Mouse (Mus musculus) forebrain, postnatal 0 days (tissue): ENCODE data around the gene Serpinb9b. TPM values are rescaled to one million over a fixed set of nuclear protein-coding genes. Genes with fewer than 3 reads are reported as not detected.

ENCODE experiments used
- ATAC-seq: fragments of 200-750 bp; cut with Nextera tagmentation; 2 replicates; pipeline ENCODE4 v1.8.0; 2017; ENCODE audit warnings: mild to moderate bottlenecking, moderate library complexity
- DNase-seq: peaks from one replicate; pipeline ENCODE4 v3.0.0-alpha.2; 2015
- H3K27ac ChIP-seq: fragments of 300-500 bp; sonication (generic); 2 replicates; pipeline ENCODE4 v1.5.1; 2014; ENCODE audit warnings: low read depth, mild to moderate bottlenecking, antibody characterized with exemption, low read length, moderate library complexity, mixed read lengths
- H3K27me3 ChIP-seq: fragments of 300-500 bp; sonication (generic); 2 replicates; pipeline ENCODE4 v1.6.1; 2014; ENCODE audit warnings: mild to moderate bottlenecking, low read length, mixed read lengths; ENCODE audit not compliant: insufficient read depth
- H3K36me3 ChIP-seq: fragments of 300-500 bp; sonication (generic); 2 replicates; pipeline ENCODE4 v1.6.1; 2014; ENCODE audit warnings: mild to moderate bottlenecking, moderate library complexity; ENCODE audit not compliant: insufficient read depth
- H3K4me1 ChIP-seq: fragments of 300-500 bp; sonication (generic); 2 replicates; pipeline ENCODE4 v1.6.1; 2014; ENCODE audit warnings: antibody characterized with exemption; ENCODE audit not compliant: insufficient read depth
- H3K4me2 ChIP-seq: fragments of 300-500 bp; sonication (generic); 2 replicates; pipeline ENCODE4 v1.6.1; 2014; ENCODE audit warnings: low read depth, mild to moderate bottlenecking, moderate library complexity
- H3K4me3 ChIP-seq: fragments of 300-500 bp; sonication (generic); 2 replicates; pipeline ENCODE4 v1.5.1; 2014; ENCODE audit warnings: low read depth, low read length, mixed read lengths
- H3K9ac ChIP-seq: fragments of 300-500 bp; sonication (generic); 2 replicates; pipeline ENCODE4 v1.6.1; 2014; ENCODE audit warnings: mild to moderate bottlenecking
- H3K9me3 ChIP-seq: fragments of 300-500 bp; sonication (generic); 2 replicates; pipeline ENCODE4 v1.6.1; 2016; ENCODE audit warnings: low read length
- CTCF ChIP-seq: sonication (generic); IDR thresholded peaks from 2 replicates; pipeline ENCODE4 v1.5.1; 2016; ENCODE audit warnings: antibody characterized with exemption, control low read depth, low read depth
- WGBS: fragments of 180-500 bp; shearing (Covaris S2); extraction: QIAGEN DNeasy Blood & Tissue Kit; methylation state at CpG from one replicate; pipeline ENCODE4 v1.1.7; 2014; 5-methylcytosine and 5-hydroxymethylcytosine counted together
- polyA plus RNA-seq: library from polyadenylated mRNA; unstranded; fragments of >200 nt; fragmentation: Nextera tagmentation; extraction: Ambion mirVana; gene quantifications from 2 replicates; pipeline ENCODE4 v1.2.1, GENCODE M21; 2015
- total RNA-seq: library from RNA; depleted of rRNA; stranded (reverse); fragments of >200 nt; gene quantifications from 2 replicates; pipeline ENCODE4 v1.2.3, GENCODE M21; 2014

Gene Serpinb9b
- total and polyA plus RNA-seq, 2 experiments from 2014 or later, result 0.11 to 0.24 TPM

DNA sequence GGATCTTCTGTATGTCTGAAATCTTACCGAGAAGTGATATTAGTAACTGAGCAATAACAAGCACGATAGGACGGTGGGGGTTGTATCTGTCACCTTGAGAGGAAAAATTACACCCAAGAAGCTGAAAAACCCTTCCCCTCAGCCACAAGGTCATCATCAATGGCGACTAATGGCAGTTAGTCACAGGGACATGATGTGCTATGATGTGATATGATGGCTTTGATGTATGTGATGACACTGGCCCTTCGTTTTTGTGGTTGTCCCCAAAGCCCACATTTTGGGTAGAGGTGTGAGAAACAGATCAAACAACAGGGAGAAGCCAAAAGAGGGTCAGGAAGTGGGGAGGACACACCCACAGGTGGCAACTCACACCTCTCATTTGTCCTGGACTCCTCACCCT, 44.6 kb downstream of the Serpinb9b start:
- Histone ChIP-seq H3K4me3 (no peak overlapping the region), H3K27ac (no peak overlapping the region), H3K9me3 (no peaks in the 10 kb centered on the region), H3K9ac (no peak overlapping the region), H3K27me3 (no peaks in the 10 kb centered on the region), H3K4me2 (no peak overlapping the region), H3K4me1 (no peaks in the 10 kb centered on the region), H3K36me3 (no peaks in the 10 kb centered on the region)
- ATAC-seq, result no peak
- DNase-seq, result no peak
- WGBS, result 84% methylated on average over 5 of the region's 5 CpGs
- no peak for TF ChIP-seq CTCF

DNA sequence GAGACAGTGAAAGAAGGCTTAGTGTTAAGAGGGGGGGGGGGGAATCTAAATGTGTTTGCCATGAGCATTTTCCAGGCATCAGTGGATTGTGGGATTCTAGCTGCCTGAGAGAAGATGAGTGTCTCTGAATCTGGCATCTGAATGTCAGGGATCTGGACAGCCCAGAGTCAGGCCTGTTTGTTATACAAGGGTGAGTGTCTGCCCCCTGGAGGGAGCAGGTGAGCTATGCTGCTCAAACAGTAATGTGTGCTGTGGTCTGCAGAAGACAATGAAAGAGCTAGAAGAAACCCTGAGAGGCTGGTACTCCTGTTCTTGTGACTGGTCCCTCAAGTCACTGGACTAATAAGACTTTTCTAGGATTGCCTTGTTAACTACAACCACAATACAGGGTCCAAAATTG, 46.8 kb downstream of the Serpinb9b start:
- no peak overlapping the region for H3K9ac ChIP-seq
- H3K27ac ChIP-seq, result no peak overlapping the region
- no peak for DNase-seq
- TF ChIP-seq CTCF, result peak; percentile 39; the same call in 1 of the 2 replicates
- ATAC-seq, result peak; percentile 43
- no peaks in the 10 kb centered on the region for H3K36me3 ChIP-seq
- H3K9me3 ChIP-seq, result no peaks in the 10 kb centered on the region
- no peak overlapping the region for H3K4me3 ChIP-seq
- H3K4me1 ChIP-seq, result no peaks in the 10 kb centered on the region
- no peak overlapping the region for H3K4me2 ChIP-seq
- no peaks in the 10 kb centered on the region for H3K27me3 ChIP-seq

DNA sequence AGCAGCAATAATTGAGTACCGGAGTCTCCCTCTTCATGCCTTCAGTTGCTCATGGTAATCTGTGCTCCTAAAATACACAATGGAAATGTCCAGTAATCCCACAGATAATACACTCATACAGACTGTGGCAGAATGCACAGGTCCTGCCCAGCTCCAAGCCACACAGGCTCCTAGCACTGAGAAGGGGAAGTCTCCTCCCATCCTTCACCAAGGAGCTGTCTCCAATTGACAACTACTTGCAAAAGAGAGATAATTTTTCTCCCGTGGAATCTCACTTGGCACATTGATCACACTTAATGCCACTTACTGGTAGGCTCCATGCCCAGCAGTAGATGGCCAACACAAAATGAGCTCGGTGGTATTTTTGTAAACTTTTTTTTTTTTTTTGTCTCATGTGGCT, 49.0 kb downstream of the Serpinb9b start:
- no peak for DNase-seq
- 73% methylated on average over 3 of the region's 3 CpGs for WGBS
- TF ChIP-seq CTCF, result no peak
- Histone ChIP-seq H3K9ac (no peak overlapping the region), H3K4me1 (no peaks in the 10 kb centered on the region), H3K27ac (no peak overlapping the region), H3K36me3 (no peaks in the 10 kb centered on the region), H3K4me2 (no peak overlapping the region), H3K9me3 (no peaks in the 10 kb centered on the region), H3K27me3 (no peaks in the 10 kb centered on the region), H3K4me3 (no peak overlapping the region)
- no peak for ATAC-seq

DNA sequence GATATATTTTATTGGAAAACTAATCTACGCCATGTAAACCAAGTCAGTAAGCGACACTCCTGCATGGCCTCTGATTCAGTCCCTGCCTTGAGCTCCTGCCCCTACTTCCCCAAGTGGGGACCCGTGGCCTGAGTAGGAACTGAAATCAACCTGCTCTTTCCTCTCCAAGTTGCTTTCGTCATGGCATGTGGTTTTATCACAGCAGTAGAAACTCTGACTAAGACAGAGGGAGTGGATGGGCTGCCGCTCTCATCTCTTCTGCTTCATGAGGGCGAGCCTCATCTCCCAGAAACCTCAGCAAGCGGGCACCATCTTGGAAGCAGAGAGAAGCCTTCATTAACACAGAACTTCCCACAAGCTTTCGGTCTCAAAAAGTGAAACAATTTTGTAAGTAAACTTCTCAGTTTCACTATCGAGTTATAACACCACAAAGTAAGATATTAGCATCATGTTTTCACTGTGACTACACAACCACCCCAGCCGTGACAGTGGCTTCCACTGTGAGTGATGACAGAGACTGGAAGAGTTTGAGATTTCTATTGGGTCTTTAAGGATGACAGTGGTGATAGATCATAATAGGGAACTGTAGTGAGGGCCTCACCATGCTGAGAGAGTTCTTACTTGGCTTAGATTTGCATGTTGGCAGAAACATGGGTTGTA, 49.9 kb downstream of the Serpinb9b start:
- DNase-seq (no peak), ATAC-seq (no peak)
- no peaks in the 10 kb centered on the region for H3K36me3 ChIP-seq
- no peak overlapping the region for H3K27ac ChIP-seq
- no peak overlapping the region for H3K4me3 ChIP-seq
- no peak for TF ChIP-seq CTCF
- H3K27me3 ChIP-seq, result no peaks in the 10 kb centered on the region
- no peaks in the 10 kb centered on the region for H3K4me1 ChIP-seq
- no peak overlapping the region for H3K9ac ChIP-seq
- H3K4me2 ChIP-seq, result no peak overlapping the region
- 95% methylated on average over 10 of the region's 10 CpGs for WGBS
- no peaks in the 10 kb centered on the region for H3K9me3 ChIP-seq

DNA sequence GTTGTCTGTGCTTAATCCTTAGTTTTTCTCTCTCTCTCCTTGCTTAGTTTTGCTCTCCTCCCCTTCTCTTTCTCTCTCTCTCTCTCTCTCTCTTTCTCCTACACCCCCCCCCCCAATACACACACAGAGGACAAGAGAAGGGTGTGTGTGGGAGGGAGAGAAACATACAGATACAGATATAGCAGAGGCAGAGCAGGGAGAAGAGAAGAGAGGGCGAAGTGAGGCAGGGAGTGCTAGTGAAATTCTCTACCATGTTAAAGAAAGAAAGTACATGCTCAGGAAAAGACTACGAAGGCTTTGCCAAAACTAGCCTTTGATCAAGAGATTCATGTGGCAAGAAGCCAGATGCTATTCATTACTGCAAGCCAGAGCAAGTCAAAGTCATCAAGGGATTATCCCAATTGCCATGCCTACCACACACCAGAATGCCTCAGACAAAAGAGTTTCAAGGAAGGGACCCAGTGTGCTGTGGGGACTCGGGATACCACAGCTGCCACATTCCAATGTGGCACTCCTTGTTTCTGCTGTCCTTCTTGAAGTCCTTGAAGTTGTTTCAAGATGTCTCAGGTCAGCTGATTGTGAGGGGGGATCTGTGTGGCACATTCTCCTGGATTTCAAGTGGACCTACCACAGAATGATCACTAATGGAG, 51.0 kb downstream of the Serpinb9b start, which contains the start of gene Serpinb1b:
Gene Serpinb1b (plus strand): TSS at position 520 of the 650 bp plus-strand sequence.
- no peaks in the 10 kb centered on the region for H3K36me3 ChIP-seq
- no peak for TF ChIP-seq CTCF
- no peak within 1 kb of the TSS for H3K9ac ChIP-seq
- no peaks in the 10 kb centered on the region for H3K9me3 ChIP-seq
- no peak within 1 kb of the TSS for H3K27ac ChIP-seq
- H3K4me1 ChIP-seq, result no peaks in the 10 kb centered on the region
- 28% methylated on average over 3 of the region's 3 CpGs for WGBS
- DNase-seq, result peak; percentile 30
- peak; percentile 69 for ATAC-seq
- H3K4me2 ChIP-seq, result no peak within 1 kb of the TSS
- no peaks in the 10 kb centered on the region for H3K27me3 ChIP-seq
- no peak within 1 kb of the TSS for H3K4me3 ChIP-seq

DNA sequence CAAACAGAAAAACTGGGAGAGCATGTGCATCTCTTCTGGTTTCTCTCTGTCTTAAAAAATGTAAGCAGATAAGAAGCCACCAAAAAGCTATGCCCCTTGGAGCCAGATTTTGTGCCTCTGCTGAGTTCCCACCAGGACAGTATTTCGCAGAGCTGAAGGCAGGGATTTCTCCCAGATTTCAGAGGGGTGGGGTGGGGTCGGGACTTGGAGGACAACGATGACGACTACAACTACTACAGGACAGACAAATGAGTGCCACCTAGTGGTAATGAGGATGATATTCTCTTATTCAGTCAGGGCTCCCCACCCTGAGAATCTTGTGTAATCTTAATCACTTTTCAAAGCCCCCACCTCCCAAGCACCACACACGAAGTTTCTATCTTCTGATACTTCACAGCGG, 52.2 kb downstream of the Serpinb9b start:
- Histone ChIP-seq H3K4me1 (0 out of 2 replicates have a peak, but pooled peaks cover under 1% of the 10 kb centered on the region), H3K9ac (no peak overlapping the region), H3K36me3 (no peaks in the 10 kb centered on the region), H3K27ac (no peak overlapping the region), H3K4me3 (no peak overlapping the region), H3K4me2 (no peak overlapping the region), H3K9me3 (no peaks in the 10 kb centered on the region), H3K27me3 (no peaks in the 10 kb centered on the region)
- DNase-seq, result no peak
- peak; percentile 46; the same call in 1 of the 2 replicates for ATAC-seq
- peak; percentile 56 for TF ChIP-seq CTCF
- WGBS, result 27% methylated on average over 6 of the region's 6 CpGs

DNA sequence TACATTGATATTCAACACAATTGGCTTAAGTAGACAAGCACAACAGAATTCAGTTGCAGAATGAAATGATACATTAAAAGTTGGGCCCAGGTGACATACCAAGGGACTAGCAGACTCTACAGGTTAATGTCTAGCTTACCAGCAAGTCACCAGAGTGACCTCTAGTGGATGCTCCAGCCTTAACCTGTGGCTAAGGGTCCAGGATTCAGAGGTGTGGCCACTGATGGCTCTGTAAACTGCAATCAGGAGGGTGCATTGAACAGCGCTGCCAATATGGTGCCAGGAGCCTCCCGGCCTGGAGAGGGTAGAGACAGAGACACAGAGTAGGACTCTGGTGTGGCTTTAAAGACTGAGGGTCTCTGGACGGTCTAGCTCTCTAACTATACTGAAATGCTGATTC, 53.1 kb downstream of the Serpinb9b start:
- Histone ChIP-seq H3K27ac (no peak overlapping the region), H3K27me3 (no peaks in the 10 kb centered on the region), H3K4me1 (peaks cover 10% of the 10 kb centered on the region), H3K36me3 (no peaks in the 10 kb centered on the region), H3K4me3 (no peak overlapping the region), H3K4me2 (no peak overlapping the region), H3K9ac (no peak overlapping the region), H3K9me3 (no peaks in the 10 kb centered on the region)
- DNase-seq (no peak), ATAC-seq (no peak)
- peak; percentile 26 for TF ChIP-seq CTCF
- WGBS, result 17% methylated on average over 3 of the region's 3 CpGs
